Mouse (Mus musculus): ENCODE results near the gene Sbno1. TPM values are rescaled to one million over a fixed set of nuclear protein-coding genes. Genes with fewer than 3 reads are reported as not detected.
A peak's percentile ranks its signal among the peaks of the same experiment; 100 is the strongest.
"Not testable (repeated sequence)": the region's sequence is repeated elsewhere in the genome, so short reads cannot be mapped to it uniquely, and the experiment has no call there.

Gene Sbno1
- polyA plus RNA-seq (2016; fragmentation: Nextera tagmentation; extraction: Ambion mirVana): 108 and 113 TPM in 2 replicates

DNA sequence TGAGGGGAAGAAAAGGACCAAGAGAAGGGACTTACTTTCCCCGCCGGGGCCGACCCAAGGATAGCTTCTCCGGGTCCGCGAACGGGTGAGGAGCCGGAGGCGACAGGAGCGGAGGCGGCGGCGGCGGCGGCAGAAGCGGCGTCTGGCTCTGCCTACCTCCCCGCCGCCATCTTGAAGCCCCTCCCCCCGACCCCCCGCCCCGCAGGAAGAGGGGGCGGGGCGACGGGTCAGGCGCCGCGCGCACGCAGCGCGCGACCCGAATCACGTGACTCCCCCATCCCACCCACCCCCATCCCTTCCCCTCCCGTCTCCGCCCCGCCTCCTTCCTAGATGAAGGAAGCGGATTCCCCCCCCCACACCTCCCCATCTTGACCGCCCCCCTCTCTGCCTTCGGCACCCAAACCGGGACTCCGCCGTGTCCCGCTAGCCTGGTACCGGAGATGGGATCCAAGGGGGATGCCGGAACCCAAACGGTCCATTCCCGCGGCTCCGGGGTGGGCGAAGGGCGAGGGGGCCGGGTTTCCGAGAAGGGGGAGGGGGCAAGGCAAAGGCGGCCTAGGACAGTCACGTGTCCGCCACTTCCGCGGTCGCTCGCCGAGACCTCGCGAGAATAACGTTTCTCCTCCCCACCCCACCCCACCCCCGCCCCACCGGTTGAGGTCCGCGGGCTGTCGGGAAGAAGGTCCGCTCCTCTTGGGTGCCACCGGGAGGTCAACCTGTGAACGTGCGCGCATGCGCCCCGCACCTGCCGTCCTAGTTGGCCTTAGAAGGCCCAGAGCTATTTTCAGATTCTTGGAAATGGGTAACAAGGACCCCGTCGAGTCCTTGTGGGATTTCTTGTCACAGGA is at the start of gene Sbno1:
Sbno1 (minus strand) TSS at position 590 of the 848 bp plus-strand sequence.
- Histone ChIP-seq H3K4me2 (replicated peaks) (peak within 1 kb of the TSS; percentile 93), H3K4me3 (peak within 1 kb of the TSS; percentile 99), H3K9ac (peak within 1 kb of the TSS; percentile 97), H3K36me3 (peaks cover 7% of the 10 kb centered on the region; the same call in 1 of the 2 replicates), H3K27ac (peak within 1 kb of the TSS; percentile 92), H3K9me3 (replicated peaks) (no peaks in the 10 kb centered on the region), H3K27me3 (no peaks in the 10 kb centered on the region), H3K4me1 (peaks cover 13% of the 10 kb centered on the region)
- peak; percentile 94 for ATAC-seq (ENCODE audit: low FRiP score)
- WGBS: under 1% methylated on average over 52 of the region's 81 CpGs

- Histone ChIP-seq H3K9ac (no peak overlapping the region), H3K4me3 (no peak overlapping the region), H3K27ac (no peak overlapping the region), H3K36me3 (peaks cover 20% of the 10 kb centered on the region), H3K27me3 (no peaks in the 10 kb centered on the region), H3K4me2 (replicated peaks) (no peak overlapping the region), H3K9me3 (replicated peaks) (no peaks in the 10 kb centered on the region), H3K4me1 (peaks cover 2% of the 10 kb centered on the region; the same call in 1 of the 2 replicates)
- ATAC-seq (ENCODE audit: low FRiP score): no peak
- 85% methylated on average over 6 of the region's 6 CpGs for WGBS
These were observed 44.9 kb upstream of the Sbno1 start for GRCm38 (mm10) chr5:124470591-124471171.

DNA sequence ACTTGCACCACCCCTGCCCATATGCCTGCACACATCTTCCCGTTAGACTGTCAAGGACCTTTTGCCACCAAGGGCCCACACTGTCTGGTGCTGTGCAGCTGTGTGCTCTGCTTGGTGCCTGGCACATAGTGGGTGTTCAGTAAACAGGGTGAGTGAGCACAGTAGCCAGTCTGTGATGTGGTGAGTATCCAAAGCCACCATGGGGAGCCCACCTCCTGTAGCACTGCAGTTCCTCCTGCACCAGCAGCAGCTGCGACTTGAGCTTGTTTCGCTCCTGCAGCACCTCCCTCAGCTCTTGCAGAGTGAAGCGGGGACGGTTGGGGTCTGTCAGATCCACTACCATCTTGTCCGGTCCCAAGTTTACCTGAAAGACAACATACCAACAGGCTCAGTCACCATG is 43.7 kb upstream of the Sbno1 start:
- H3K27ac ChIP-seq: no peak overlapping the region
- 91% methylated on average over 6 of the region's 6 CpGs for WGBS

GRCm38 (mm10) chr5:124468365-124468764 is 42.6 kb upstream of the Sbno1 start:
- no peak overlapping the region for H3K4me3 ChIP-seq
- 93% methylated on average over 7 of the region's 7 CpGs for WGBS
- ATAC-seq (ENCODE audit: low FRiP score): no peak
- H3K27me3 ChIP-seq: no peaks in the 10 kb centered on the region
- H3K9ac ChIP-seq: no peak overlapping the region
- H3K36me3 ChIP-seq: peaks cover 27% of the 10 kb centered on the region
- no peak overlapping the region for H3K27ac ChIP-seq
- H3K4me1 ChIP-seq: no peaks in the 10 kb centered on the region
- H3K9me3 ChIP-seq (replicated peaks): no peaks in the 10 kb centered on the region
- no peak overlapping the region for H3K4me2 ChIP-seq (replicated peaks)

More for the DNA sequence above, 43.7 kb upstream of the Sbno1 start:
- no peak for ATAC-seq (ENCODE audit: low FRiP score)
- no peak overlapping the region for H3K9ac ChIP-seq
- H3K4me2 ChIP-seq (replicated peaks): no peak overlapping the region
- no peaks in the 10 kb centered on the region for H3K9me3 ChIP-seq (replicated peaks)
- H3K4me3 ChIP-seq: no peak overlapping the region
- peaks cover 20% of the 10 kb centered on the region for H3K36me3 ChIP-seq
- H3K27me3 ChIP-seq: no peaks in the 10 kb centered on the region
- no peaks in the 10 kb centered on the region for H3K4me1 ChIP-seq

- Histone ChIP-seq H3K9me3 (replicated peaks) (no peaks in the 10 kb centered on the region), H3K36me3 (peaks cover 33% of the 10 kb centered on the region), H3K27ac (no peak overlapping the region), H3K4me1 (no peaks in the 10 kb centered on the region), H3K9ac (no peak overlapping the region), H3K27me3 (no peaks in the 10 kb centered on the region), H3K4me2 (replicated peaks) (no peak overlapping the region), H3K4me3 (no peak overlapping the region)
- 94% methylated on average over 1 of the region's 1 CpGs for WGBS
- no peak for ATAC-seq (ENCODE audit: low FRiP score)
These were observed 42.0 kb upstream of the Sbno1 start for GRCm38 (mm10) chr5:124467766-124468165.

- Histone ChIP-seq H3K27ac (no peak overlapping the region), H3K9me3 (replicated peaks) (no peaks in the 10 kb centered on the region), H3K4me2 (replicated peaks) (no peak overlapping the region), H3K36me3 (peaks cover 59% of the 10 kb centered on the region), H3K9ac (no peak overlapping the region), H3K27me3 (no peaks in the 10 kb centered on the region), H3K4me3 (no peak overlapping the region), H3K4me1 (no peaks in the 10 kb centered on the region)
- no peak for ATAC-seq (ENCODE audit: low FRiP score)
These were observed 39.1 kb upstream of the Sbno1 start for GRCm38 (mm10) chr5:124464905-124465304.

GRCm38 (mm10) chr5:124463462-124463861 is 37.7 kb upstream of the Sbno1 start:
- Histone ChIP-seq H3K4me3 (no peak overlapping the region), H3K27ac (no peak overlapping the region), H3K4me2 (replicated peaks) (no peak overlapping the region), H3K9me3 (replicated peaks) (no peaks in the 10 kb centered on the region), H3K4me1 (no peaks in the 10 kb centered on the region), H3K9ac (no peak overlapping the region), H3K36me3 (peaks cover 65% of the 10 kb centered on the region), H3K27me3 (no peaks in the 10 kb centered on the region)
- ATAC-seq (ENCODE audit: low FRiP score): no peak
- 86% methylated on average over 5 of the region's 5 CpGs for WGBS

DNA sequence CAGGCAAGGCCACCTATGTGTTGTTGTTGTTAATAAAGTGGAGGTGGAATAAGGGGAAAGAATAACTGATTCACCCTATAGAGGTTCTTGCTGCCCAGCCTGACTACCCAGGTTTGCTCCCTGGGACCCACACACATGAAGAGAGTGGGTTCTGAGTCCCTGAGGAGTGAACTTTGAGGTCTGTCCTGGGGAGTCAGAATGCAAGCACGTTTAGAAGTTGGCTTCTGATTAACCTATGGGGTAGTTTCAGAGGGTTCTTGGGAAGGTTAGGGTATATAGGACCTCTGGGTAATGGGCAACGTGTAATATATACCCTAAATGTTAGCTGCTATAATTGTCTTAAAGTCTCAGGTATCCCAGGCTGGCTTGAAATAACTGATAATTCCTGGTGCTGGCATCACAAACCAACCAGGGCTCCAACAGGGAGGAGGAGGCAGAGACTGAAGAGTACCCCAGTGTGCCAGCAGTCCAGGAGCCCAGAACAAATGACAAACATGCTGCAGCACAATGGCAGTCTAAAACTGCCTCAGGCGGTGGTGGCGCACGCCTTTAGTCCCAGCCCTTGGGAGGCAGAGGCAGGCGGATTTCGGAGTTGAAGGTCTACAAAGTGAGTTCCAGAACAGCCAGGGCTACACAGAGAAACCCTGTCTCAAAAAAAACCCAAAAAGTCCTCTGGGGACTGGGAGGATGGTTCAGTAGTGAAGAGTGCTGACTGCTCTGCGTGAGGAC is 36.7 kb upstream of the Sbno1 start:
- H3K36me3 ChIP-seq: peaks cover 69% of the 10 kb centered on the region
- WGBS: 89% methylated on average over 8 of the region's 8 CpGs

DNA sequence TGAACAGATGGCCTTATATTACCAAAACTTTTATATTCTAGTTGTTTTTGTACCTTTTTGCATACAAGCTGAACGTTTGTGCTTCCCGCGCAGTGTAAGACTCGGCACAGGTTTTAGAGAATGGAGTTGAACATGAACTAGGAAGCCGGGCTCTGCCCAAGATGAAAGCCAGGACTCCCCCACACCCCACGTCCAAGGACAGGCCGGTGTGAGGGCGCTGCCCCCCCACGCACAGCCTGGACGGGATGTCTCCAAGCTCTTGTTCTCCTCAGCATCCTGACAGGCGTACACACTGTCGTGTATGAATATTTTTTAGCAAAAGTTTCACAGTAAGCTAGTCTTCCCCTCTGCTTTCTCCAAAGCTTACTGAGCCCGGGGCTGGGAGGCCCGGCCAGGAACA is 35.1 kb upstream of the Sbno1 start:
- peaks cover 79% of the 10 kb centered on the region for H3K36me3 ChIP-seq
- H3K4me1 ChIP-seq; H3K9me3 ChIP-seq (replicated peaks); ATAC-seq (ENCODE audit: low FRiP score); H3K4me3 ChIP-seq; H3K4me2 ChIP-seq (replicated peaks); H3K27me3 ChIP-seq; H3K9ac ChIP-seq; H3K27ac ChIP-seq: not testable (repeated sequence)
- 93% methylated on average over 14 of the region's 14 CpGs for WGBS

More for the DNA sequence above, 36.7 kb upstream of the Sbno1 start:
- no peak for ATAC-seq (ENCODE audit: low FRiP score)
- Histone ChIP-seq H3K27me3 (no peaks in the 10 kb centered on the region), H3K9me3 (replicated peaks) (no peaks in the 10 kb centered on the region), H3K4me3 (no peak overlapping the region), H3K27ac (no peak overlapping the region), H3K4me1 (no peaks in the 10 kb centered on the region), H3K4me2 (replicated peaks) (no peak overlapping the region), H3K9ac (no peak overlapping the region)

- H3K4me1 ChIP-seq: no peaks in the 10 kb centered on the region
- H3K27me3 ChIP-seq: no peaks in the 10 kb centered on the region
- WGBS: 97% methylated on average over 6 of the region's 6 CpGs
- H3K27ac ChIP-seq: no peak overlapping the region
- H3K4me3 ChIP-seq: no peak overlapping the region
- no peak overlapping the region for H3K4me2 ChIP-seq (replicated peaks)
- H3K36me3 ChIP-seq: peaks cover 92% of the 10 kb centered on the region
- ATAC-seq (ENCODE audit: low FRiP score): no peak
- H3K9me3 ChIP-seq (replicated peaks): no peaks in the 10 kb centered on the region
- no peak overlapping the region for H3K9ac ChIP-seq
These were observed 31.0 kb upstream of the Sbno1 start for GRCm38 (mm10) chr5:124456762-124457161.

DNA sequence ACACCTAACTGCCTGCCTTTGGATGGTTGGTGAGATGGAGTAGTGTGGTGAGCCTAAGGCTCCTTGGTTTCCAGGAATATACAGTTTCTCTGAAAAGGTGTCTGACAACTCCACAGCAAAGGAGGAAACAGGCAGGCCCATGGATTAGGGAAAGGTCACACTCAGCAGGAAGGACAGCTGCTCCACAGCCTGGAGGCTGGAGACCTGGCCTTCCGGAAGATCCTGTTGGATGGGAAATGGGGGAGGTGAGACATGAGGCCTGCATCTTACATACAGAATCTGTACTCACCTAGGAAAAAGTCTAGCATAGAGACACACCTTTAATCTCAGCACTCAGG is 28.2 kb upstream of the Sbno1 start:
- no peak overlapping the region for H3K9ac ChIP-seq
- H3K27ac ChIP-seq: 0 out of 2 replicates have a peak overlapping the region, but pooled peaks have one; percentile 35
- 75% methylated on average over 1 of the region's 1 CpGs for WGBS

DNA sequence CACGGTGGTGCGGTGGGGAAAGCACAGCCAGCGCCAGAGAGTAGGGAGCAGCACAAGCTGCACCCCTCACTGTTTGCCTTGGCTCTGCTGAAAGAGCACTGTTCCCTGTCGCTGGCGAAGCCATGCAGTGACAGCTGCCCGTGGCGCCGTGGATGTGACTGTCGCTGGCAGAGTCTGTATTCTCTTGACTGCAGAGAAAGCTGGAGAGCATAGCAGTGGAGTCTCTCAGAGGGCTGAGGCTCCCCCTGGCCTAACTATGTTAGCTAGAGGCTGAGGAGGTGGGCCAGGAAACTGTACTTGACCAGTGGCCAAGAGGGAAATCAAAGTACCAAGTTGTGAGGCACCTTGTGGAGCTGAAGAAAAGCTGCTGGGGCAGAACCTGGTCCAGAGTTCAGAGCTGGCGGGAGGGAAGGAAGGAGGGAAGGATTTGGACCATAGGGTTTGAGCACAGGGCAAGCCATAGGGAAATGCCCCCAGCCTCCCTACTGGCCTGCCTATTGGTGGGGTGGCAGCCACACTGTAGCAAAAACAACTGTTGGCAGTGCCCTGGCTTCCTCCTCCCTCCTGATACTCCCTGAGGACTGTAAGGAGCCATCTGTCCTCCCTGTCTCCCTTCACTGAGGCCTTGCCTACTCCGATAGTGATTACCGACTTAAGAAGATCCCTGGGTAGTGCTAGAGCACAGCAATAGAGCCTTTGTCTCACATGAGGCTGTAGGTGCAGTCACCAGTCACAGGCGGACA is 27.7 kb upstream of the Sbno1 start:
- Histone ChIP-seq H3K27me3 (no peaks in the 10 kb centered on the region), H3K9me3 (replicated peaks) (no peaks in the 10 kb centered on the region), H3K27ac (peak overlapping the region; percentile 35; the same call in 1 of the 2 replicates), H3K9ac (no peak overlapping the region), H3K36me3 (peaks cover 92% of the 10 kb centered on the region), H3K4me2 (replicated peaks) (no peak overlapping the region), H3K4me3 (no peak overlapping the region), H3K4me1 (peaks cover 4% of the 10 kb centered on the region; the same call in 1 of the 2 replicates)
- 88% methylated on average over 13 of the region's 13 CpGs for WGBS
- ATAC-seq (ENCODE audit: low FRiP score): no peak

More for the DNA sequence above, 28.2 kb upstream of the Sbno1 start:
- no peak overlapping the region for H3K4me2 ChIP-seq (replicated peaks)
- H3K27me3 ChIP-seq: no peaks in the 10 kb centered on the region
- ATAC-seq (ENCODE audit: low FRiP score): no peak
- H3K36me3 ChIP-seq: peaks cover 92% of the 10 kb centered on the region
- no peaks in the 10 kb centered on the region for H3K9me3 ChIP-seq (replicated peaks)
- 0 out of 2 replicates have a peak, but pooled peaks cover under 1% of the 10 kb centered on the region for H3K4me1 ChIP-seq
- no peak overlapping the region for H3K4me3 ChIP-seq

All from hindbrain, embryonic 12.5 days (tissue).